Mouse (Mus musculus) C2C12 (cell line): ENCODE data around the gene Ttbk1. TPM values are rescaled to one million over a fixed set of nuclear protein-coding genes. Genes with fewer than 3 reads are reported as not detected.

Source experiments
- H3K27me3 ChIP-seq: one replicate; pipeline ENCODE4 v1.6.1; 2011; ENCODE audit not compliant: control insufficient read depth, insufficient read depth, insufficient read length
- H3K36me3 ChIP-seq: one replicate; pipeline ENCODE4 v1.6.1; 2011; ENCODE audit not compliant: control insufficient read depth, insufficient read depth
- H3K4me3 ChIP-seq: one replicate; pipeline ENCODE4 v1.5.1; 2011; ENCODE audit warnings: mild to moderate bottlenecking, control low read depth; ENCODE audit not compliant: poor library complexity, insufficient read depth, severe bottlenecking
- H3K79me2 ChIP-seq: one replicate; pipeline ENCODE4 v1.6.1; 2011; ENCODE audit not compliant: control insufficient read depth, insufficient read depth
- H3K79me3 ChIP-seq: one replicate; pipeline ENCODE4 v1.6.1; 2011; ENCODE audit warnings: low read depth, control low read depth
- H3ac ChIP-seq: one replicate; pipeline ENCODE3; 2011; ENCODE audit warnings: low read depth; ENCODE audit not compliant: control insufficient read depth, insufficient read length
- CEBPB ChIP-seq: IDR thresholded peaks from one replicate; pipeline ENCODE4 v1.6.1; 2011; ENCODE audit warnings: low read depth, mild to moderate bottlenecking, control low read depth, moderate library complexity
- CTCF ChIP-seq: IDR thresholded peaks from one replicate; pipeline ENCODE4 v1.5.1; 2011; ENCODE audit not compliant: control insufficient read depth, insufficient read depth, insufficient read length
- FOSL1 ChIP-seq: IDR thresholded peaks from one replicate; pipeline ENCODE4 v1.8.0; 2011; ENCODE audit warnings: mild to moderate bottlenecking, low read length; ENCODE audit not compliant: poor library complexity, insufficient read depth, severe bottlenecking
- MAX ChIP-seq: IDR thresholded peaks from one replicate; pipeline ENCODE4 v1.6.1; 2011; ENCODE audit warnings: mild to moderate bottlenecking, control low read depth
- MYOD1 ChIP-seq: IDR thresholded peaks from one replicate; pipeline ENCODE4 v1.6.1; 2011; ENCODE audit warnings: low read depth; ENCODE audit not compliant: control insufficient read depth, insufficient read length
- MYOG ChIP-seq: IDR thresholded peaks from one replicate; pipeline ENCODE4 v1.6.1; 2011; ENCODE audit not compliant: control insufficient read depth, insufficient read length; ENCODE audit errors: extremely low read depth
- USF1 ChIP-seq: IDR thresholded peaks from one replicate; pipeline ENCODE4 v1.6.1; 2011; ENCODE audit warnings: low read depth, mild to moderate bottlenecking, control low read depth, moderate library complexity
- polyA plus RNA-seq: library from polyadenylated mRNA; unstranded; fragments of >200 nt; fragmentation: generic; extraction: Trizol; gene quantifications from one replicate; pipeline ENCODE4 v1.2.1, GENCODE M21; 2012; ENCODE audit warnings: missing spikeins

Ttbk1 gene
- polyA plus RNA-seq, 1 experiment = 0.01 TPM

DNA sequence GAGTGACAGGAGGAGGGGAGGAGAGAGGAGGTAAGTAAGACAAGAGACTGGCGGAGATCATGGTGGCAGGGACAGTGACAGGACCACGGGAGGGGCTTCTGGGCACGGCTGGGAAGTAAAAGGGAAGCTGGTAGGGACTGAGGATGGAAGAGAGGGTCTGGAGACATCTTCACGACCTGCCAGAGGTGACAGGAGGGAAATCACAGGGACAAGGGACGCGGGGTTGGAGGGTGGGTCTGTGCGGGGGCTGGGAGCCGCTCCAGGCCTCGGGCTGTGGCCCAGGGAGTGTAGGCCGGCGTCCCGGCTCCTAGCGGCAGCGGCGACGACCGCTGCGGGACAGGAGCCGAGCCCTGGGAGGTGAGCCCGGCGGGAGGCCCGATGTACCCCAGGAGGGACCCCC, 480 bp downstream of the Ttbk1 start:
- H3K4me3 ChIP-seq = no peak overlapping the region

DNA sequence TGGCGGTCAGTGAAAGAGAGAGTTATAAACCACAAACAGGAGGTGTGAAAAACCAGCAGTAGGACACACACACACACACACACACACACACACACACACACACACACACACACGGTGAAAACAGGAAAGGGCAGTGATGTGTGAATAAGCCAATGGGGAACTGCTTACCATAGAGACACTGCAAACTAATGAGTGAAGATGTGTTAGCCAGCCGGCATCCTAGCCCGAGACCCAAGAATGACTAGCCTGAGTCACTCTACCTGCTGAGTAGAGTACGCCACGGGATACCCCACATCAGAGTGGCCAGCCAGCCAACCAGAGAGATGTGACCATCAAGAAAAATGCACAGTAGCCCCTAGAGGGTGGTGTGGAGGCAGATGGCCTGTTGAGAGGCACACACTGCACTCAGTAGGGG, 3.0 kb downstream of the Ttbk1 start:
- H3K4me3 ChIP-seq = no peak overlapping the region
- H3K27me3 ChIP-seq = peaks cover 74% of the 10 kb centered on the region
- TF ChIP-seq USF1 = no peak
- TF ChIP-seq FOSL1 = no peak
- TF ChIP-seq MYOG = no peak
- no peak for TF ChIP-seq MAX
- no peak for TF ChIP-seq CTCF
- no peak for TF ChIP-seq CEBPB
- TF ChIP-seq MYOD1 = no peak
- no peaks in the 10 kb centered on the region for H3K79me3 ChIP-seq
- no peaks in the 10 kb centered on the region for H3K79me2 ChIP-seq
- H3K36me3 ChIP-seq = no peaks in the 10 kb centered on the region
- H3ac ChIP-seq = no peak overlapping the region

More for the DNA sequence above, 480 bp downstream of the Ttbk1 start:
- no peak overlapping the region for H3ac ChIP-seq
- no peaks in the 10 kb centered on the region for H3K36me3 ChIP-seq
- no peak for TF ChIP-seq CEBPB
- TF ChIP-seq CTCF = no peak
- TF ChIP-seq MAX = no peak
- TF ChIP-seq USF1 = no peak
- no peak for TF ChIP-seq MYOD1
- TF ChIP-seq MYOG = no peak
- no peak for TF ChIP-seq FOSL1
- peaks cover 68% of the 10 kb centered on the region for H3K27me3 ChIP-seq
- no peaks in the 10 kb centered on the region for H3K79me3 ChIP-seq
- H3K79me2 ChIP-seq = no peaks in the 10 kb centered on the region

- Histone ChIP-seq H3K4me3 (no peak overlapping the region), H3ac (no peak overlapping the region)
- TF ChIP-seq MYOD1 = no peak
- TF ChIP-seq CEBPB = no peak
- TF ChIP-seq USF1 = no peak
- TF ChIP-seq MYOG = no peak
- TF ChIP-seq CTCF = no peak
- no peak for TF ChIP-seq MAX
- no peak for TF ChIP-seq FOSL1
These were observed 3.4 kb downstream of the Ttbk1 start for GRCm38 (mm10) chr17:46484021-46484431.

DNA sequence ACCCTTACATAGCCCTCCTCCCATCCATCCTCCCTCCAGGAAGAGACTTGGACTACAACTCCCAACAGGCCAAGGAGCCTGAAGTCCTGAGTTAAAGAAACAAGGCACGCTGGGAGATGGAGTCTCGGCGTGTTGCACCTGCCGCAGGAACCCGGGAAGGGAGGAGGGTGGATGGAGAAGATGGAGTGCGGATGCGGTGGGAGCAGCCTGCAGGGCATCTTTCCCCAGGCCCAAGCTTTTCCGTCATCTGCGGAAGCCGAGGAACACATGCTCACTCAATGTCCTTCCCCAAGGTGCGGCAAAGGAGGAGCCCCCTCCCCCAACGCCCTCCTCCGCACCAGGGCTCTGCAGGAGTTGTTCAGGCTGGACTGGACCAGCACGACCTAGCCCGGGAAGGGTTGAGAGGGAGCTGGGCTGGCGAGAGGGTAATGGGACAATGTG, 3.9 kb downstream of the Ttbk1 start:
- no peaks in the 10 kb centered on the region for H3K79me2 ChIP-seq
- H3K4me3 ChIP-seq = no peak overlapping the region
- TF ChIP-seq USF1 (no peak), CTCF (no peak), MYOG (no peak), MYOD1 (no peak), MAX (no peak), CEBPB (no peak), FOSL1 (no peak)
- H3K36me3 ChIP-seq = no peaks in the 10 kb centered on the region
- H3K27me3 ChIP-seq = peaks cover 83% of the 10 kb centered on the region
- no peaks in the 10 kb centered on the region for H3K79me3 ChIP-seq
- no peak overlapping the region for H3ac ChIP-seq

More at GRCm38 (mm10) chr17:46484021-46484431, 3.4 kb downstream of the Ttbk1 start:
- Histone ChIP-seq H3K79me3 (no peaks in the 10 kb centered on the region), H3K36me3 (no peaks in the 10 kb centered on the region), H3K27me3 (peaks cover 78% of the 10 kb centered on the region), H3K79me2 (no peaks in the 10 kb centered on the region)

- Histone ChIP-seq H3K79me3 (no peaks in the 10 kb centered on the region), H3ac (no peak overlapping the region), H3K27me3 (peaks cover 80% of the 10 kb centered on the region), H3K4me3 (no peak overlapping the region), H3K36me3 (no peaks in the 10 kb centered on the region), H3K79me2 (no peaks in the 10 kb centered on the region)
- TF ChIP-seq CEBPB = no peak
- TF ChIP-seq USF1 = no peak
- no peak for TF ChIP-seq MYOD1
- TF ChIP-seq FOSL1 = no peak
- TF ChIP-seq MAX = no peak
- TF ChIP-seq CTCF = no peak
These were observed 10.2 kb downstream of the Ttbk1 start for GRCm38 (mm10) chr17:46477286-46477685.

- TF ChIP-seq MAX (no peak), USF1 (no peak), FOSL1 (no peak), MYOG (no peak), CTCF (no peak), MYOD1 (no peak), CEBPB (no peak)
- no peaks in the 10 kb centered on the region for H3K79me2 ChIP-seq
- H3K27me3 ChIP-seq = peaks cover 80% of the 10 kb centered on the region
- H3ac ChIP-seq = no peak overlapping the region
- no peaks in the 10 kb centered on the region for H3K79me3 ChIP-seq
- H3K4me3 ChIP-seq = no peak overlapping the region
- no peaks in the 10 kb centered on the region for H3K36me3 ChIP-seq
These were observed 10.9 kb downstream of the Ttbk1 start for GRCm38 (mm10) chr17:46476601-46477000.
